Mouse (Mus musculus) liver, embryonic 13.5 days (tissue): ENCODE data around the gene Pigm. TPM values are rescaled to one million over a fixed set of nuclear protein-coding genes. Genes with fewer than 3 reads are reported as not detected.

Experiments used
- ATAC-seq: fragments of 200-750 bp; cut with Nextera tagmentation; 2 replicates; pipeline ENCODE4 v1.8.0; 2017; ENCODE audit warnings: low read depth, mild to moderate bottlenecking, moderate number of reproducible peaks, moderate library complexity
- DNase-seq: peaks from one replicate; pipeline ENCODE4 v3.0.0; 2022
- H3K27ac ChIP-seq: fragments of 300-500 bp; sonication (generic); 2 replicates; pipeline ENCODE4 v1.5.1; 2015; ENCODE audit warnings: moderate library complexity, mild to moderate bottlenecking, inconsistent platforms
- H3K27me3 ChIP-seq: fragments of 300-500 bp; sonication (generic); 2 replicates; pipeline ENCODE4 v1.6.1; 2015; ENCODE audit warnings: mild to moderate bottlenecking, inconsistent platforms
- H3K36me3 ChIP-seq: fragments of 300-500 bp; sonication (generic); 2 replicates; pipeline ENCODE4 v1.6.1; 2015; ENCODE audit warnings: mild to moderate bottlenecking, inconsistent platforms
- H3K4me1 ChIP-seq: fragments of 300-500 bp; sonication (generic); replicated peaks from 2 replicates; pipeline ENCODE4 v1.6.1; 2015; ENCODE audit warnings: inconsistent platforms
- H3K4me2 ChIP-seq: fragments of 300-500 bp; sonication (generic); 2 replicates; pipeline ENCODE4 v1.6.1; 2015; ENCODE audit warnings: inconsistent platforms, mild to moderate bottlenecking, moderate library complexity
- H3K4me3 ChIP-seq: fragments of 300-500 bp; sonication (generic); replicated peaks from 2 replicates; pipeline ENCODE4 v1.5.1; 2015; ENCODE audit warnings: mild to moderate bottlenecking, inconsistent platforms
- H3K9ac ChIP-seq: fragments of 300-500 bp; sonication (generic); 2 replicates; pipeline ENCODE4 v1.6.1; 2015; ENCODE audit warnings: mild to moderate bottlenecking, inconsistent platforms
- H3K9me3 ChIP-seq: fragments of 300-500 bp; sonication (generic); replicated peaks from 2 replicates; pipeline ENCODE4 v1.6.1; 2016; ENCODE audit warnings: inconsistent platforms
- WGBS: fragments of 180-500 bp; shearing (Covaris S2); methylation state at CpG from one replicate; pipeline ENCODE4 v1.1.7; 2015; ENCODE audit not compliant: insufficient replicate concordance; 5-methylcytosine and 5-hydroxymethylcytosine counted together
- polyA plus RNA-seq: library from polyadenylated mRNA; unstranded; fragments of >200 nt; fragmentation: Nextera tagmentation; extraction: Ambion mirVana; gene quantifications from 2 replicates; pipeline ENCODE4 v1.2.1, GENCODE M21; 2015

The Pigm gene
- 2.4 and 2.7 TPM in 2 replicates for polyA plus RNA-seq

- DNase-seq = peak; percentile 97
- ATAC-seq = peak; percentile 98
- H3K4me3 ChIP-seq = peak within 1 kb of the TSS; percentile 97
- H3K27me3 ChIP-seq = peaks cover 2% of the 10 kb centered on the region; the same call in 1 of the 2 replicates
- H3K4me2 ChIP-seq = peak within 1 kb of the TSS; percentile 97
- H3K9me3 ChIP-seq = no peaks in the 10 kb centered on the region
- H3K9ac ChIP-seq = peak within 1 kb of the TSS; percentile 87
- H3K27ac ChIP-seq = peak within 1 kb of the TSS; percentile 85
- peaks cover 39% of the 10 kb centered on the region for H3K4me1 ChIP-seq
- under 1% methylated on average over 39 of the region's 39 CpGs for WGBS
- peaks cover 23% of the 10 kb centered on the region for H3K36me3 ChIP-seq
Observed at GRCm38 (mm10) chr1:172376198-172376667, at the start of gene Pigm. Gene Pigm (plus strand): TSS chr1:172376546.

- H3K9me3 ChIP-seq = no peaks in the 10 kb centered on the region
- no peaks in the 10 kb centered on the region for H3K36me3 ChIP-seq
- 37% methylated on average over 11 of the region's 11 CpGs for WGBS
- peak overlapping the region; percentile 59 for H3K4me2 ChIP-seq
- peaks cover 69% of the 10 kb centered on the region for H3K27me3 ChIP-seq
- ATAC-seq (no peak), DNase-seq (no peak)
- H3K4me1 ChIP-seq = peaks cover 5% of the 10 kb centered on the region; the same call in 1 of the 2 replicates
- peak overlapping the region; percentile 41 for H3K4me3 ChIP-seq
- no peak overlapping the region for H3K9ac ChIP-seq
- H3K27ac ChIP-seq = no peak overlapping the region
Observed at GRCm38 (mm10) chr1:172326684-172327083, 49.7 kb upstream of the Pigm start.

GRCm38 (mm10) chr1:172327206-172328001 lies 48.9 kb upstream of the Pigm start:
- Histone ChIP-seq H3K36me3 (no peaks in the 10 kb centered on the region), H3K9me3 (no peaks in the 10 kb centered on the region), H3K4me2 (no peak overlapping the region), H3K4me1 (peaks cover 5% of the 10 kb centered on the region; the same call in 1 of the 2 replicates), H3K9ac (no peak overlapping the region), H3K27me3 (peaks cover 72% of the 10 kb centered on the region), H3K27ac (no peak overlapping the region), H3K4me3 (no peak overlapping the region)
- no peak for ATAC-seq
- no peak for DNase-seq
- WGBS = 60% methylated on average over 16 of the region's 16 CpGs

GRCm38 (mm10) chr1:172328041-172328440 lies 48.3 kb upstream of the Pigm start:
- peaks cover 74% of the 10 kb centered on the region for H3K27me3 ChIP-seq
- WGBS = 50% methylated on average over 3 of the region's 3 CpGs

GRCm38 (mm10) chr1:172328461-172328860 lies 47.9 kb upstream of the Pigm start:
- Histone ChIP-seq H3K4me2 (no peak overlapping the region), H3K36me3 (no peaks in the 10 kb centered on the region), H3K27ac (no peak overlapping the region), H3K27me3 (peaks cover 79% of the 10 kb centered on the region), H3K4me1 (peaks cover 5% of the 10 kb centered on the region; the same call in 1 of the 2 replicates), H3K9ac (no peak overlapping the region), H3K9me3 (no peaks in the 10 kb centered on the region), H3K4me3 (no peak overlapping the region)
- ATAC-seq (no peak), DNase-seq (no peak)
- 57% methylated on average over 7 of the region's 7 CpGs for WGBS

More at GRCm38 (mm10) chr1:172328041-172328440, 48.3 kb upstream of the Pigm start:
- ATAC-seq (no peak), DNase-seq (no peak)
- Histone ChIP-seq H3K9ac (no peak overlapping the region), H3K4me1 (peaks cover 5% of the 10 kb centered on the region; the same call in 1 of the 2 replicates), H3K9me3 (no peaks in the 10 kb centered on the region), H3K4me3 (no peak overlapping the region), H3K27ac (no peak overlapping the region), H3K36me3 (no peaks in the 10 kb centered on the region), H3K4me2 (no peak overlapping the region)

- Histone ChIP-seq H3K4me2 (no peak within 1 kb of the TSS), H3K9ac (no peak within 1 kb of the TSS), H3K4me3 (no peak within 1 kb of the TSS), H3K27me3 (peaks cover 84% of the 10 kb centered on the region), H3K9me3 (no peaks in the 10 kb centered on the region), H3K4me1 (peaks cover 5% of the 10 kb centered on the region; the same call in 1 of the 2 replicates), H3K36me3 (no peaks in the 10 kb centered on the region), H3K27ac (no peak within 1 kb of the TSS)
- ATAC-seq (no peak), DNase-seq (no peak)
- 33% methylated on average over 9 of the region's 9 CpGs for WGBS
Observed at GRCm38 (mm10) chr1:172329131-172329530, 47.2 kb upstream of the Pigm start, which contains the start of gene Kcnj9. Gene Kcnj9 (minus strand): TSS chr1:172329318.

GRCm38 (mm10) chr1:172329616-172330015 lies 46.7 kb upstream of the Pigm start:
- H3K27me3 ChIP-seq = peaks cover 89% of the 10 kb centered on the region
- no peak overlapping the region for H3K9ac ChIP-seq
- no peak overlapping the region for H3K27ac ChIP-seq
- WGBS = 60% methylated on average over 6 of the region's 6 CpGs
- H3K36me3 ChIP-seq = no peaks in the 10 kb centered on the region
- H3K4me2 ChIP-seq = no peak overlapping the region
- ATAC-seq (no peak), DNase-seq (no peak)
- no peak overlapping the region for H3K4me3 ChIP-seq
- H3K9me3 ChIP-seq = no peaks in the 10 kb centered on the region
- H3K4me1 ChIP-seq = peaks cover 5% of the 10 kb centered on the region; the same call in 1 of the 2 replicates

GRCm38 (mm10) chr1:172331422-172331947 lies 44.9 kb upstream of the Pigm start:
- H3K9ac ChIP-seq = no peak overlapping the region
- DNase-seq (no peak), ATAC-seq (no peak)
- H3K4me1 ChIP-seq = no peaks in the 10 kb centered on the region
- no peaks in the 10 kb centered on the region for H3K9me3 ChIP-seq
- H3K36me3 ChIP-seq = no peaks in the 10 kb centered on the region
- no peak overlapping the region for H3K4me3 ChIP-seq
- no peak overlapping the region for H3K4me2 ChIP-seq
- no peak overlapping the region for H3K27ac ChIP-seq
- H3K27me3 ChIP-seq = peaks cover 84% of the 10 kb centered on the region
- 45% methylated on average over 8 of the region's 8 CpGs for WGBS

GRCm38 (mm10) chr1:172332925-172333324 lies 43.4 kb upstream of the Pigm start:
- H3K9ac ChIP-seq = no peak overlapping the region
- no peak overlapping the region for H3K4me3 ChIP-seq
- peaks cover 79% of the 10 kb centered on the region for H3K27me3 ChIP-seq
- H3K9me3 ChIP-seq = no peaks in the 10 kb centered on the region
- no peaks in the 10 kb centered on the region for H3K4me1 ChIP-seq
- no peaks in the 10 kb centered on the region for H3K36me3 ChIP-seq
- 60% methylated on average over 2 of the region's 2 CpGs for WGBS
- no peak for DNase-seq
- H3K4me2 ChIP-seq = no peak overlapping the region
- ATAC-seq = no peak
- no peak overlapping the region for H3K27ac ChIP-seq

GRCm38 (mm10) chr1:172333512-172333911 lies 42.8 kb upstream of the Pigm start:
- H3K27me3 ChIP-seq = peaks cover 79% of the 10 kb centered on the region
- H3K9ac ChIP-seq = no peak overlapping the region
- H3K36me3 ChIP-seq = no peaks in the 10 kb centered on the region
- WGBS = 21% methylated on average over 3 of the region's 3 CpGs
- no peak for ATAC-seq
- H3K4me1 ChIP-seq = no peaks in the 10 kb centered on the region
- DNase-seq = no peak
- no peak overlapping the region for H3K27ac ChIP-seq
- no peak overlapping the region for H3K4me2 ChIP-seq
- H3K9me3 ChIP-seq = no peaks in the 10 kb centered on the region
- H3K4me3 ChIP-seq = no peak overlapping the region

GRCm38 (mm10) chr1:172335804-172336203 lies 40.5 kb upstream of the Pigm start:
- H3K4me1 ChIP-seq = peaks cover 5% of the 10 kb centered on the region
- no peak overlapping the region for H3K4me3 ChIP-seq
- DNase-seq (no peak), ATAC-seq (no peak)
- no peaks in the 10 kb centered on the region for H3K9me3 ChIP-seq
- H3K27me3 ChIP-seq = peaks cover 77% of the 10 kb centered on the region
- H3K4me2 ChIP-seq = no peak overlapping the region
- no peak overlapping the region for H3K27ac ChIP-seq
- 32% methylated on average over 15 of the region's 15 CpGs for WGBS
- no peaks in the 10 kb centered on the region for H3K36me3 ChIP-seq
- no peak overlapping the region for H3K9ac ChIP-seq
